8 mouse cellular contexts compared by ENCODE assay signal in the genomic region with DNA sequence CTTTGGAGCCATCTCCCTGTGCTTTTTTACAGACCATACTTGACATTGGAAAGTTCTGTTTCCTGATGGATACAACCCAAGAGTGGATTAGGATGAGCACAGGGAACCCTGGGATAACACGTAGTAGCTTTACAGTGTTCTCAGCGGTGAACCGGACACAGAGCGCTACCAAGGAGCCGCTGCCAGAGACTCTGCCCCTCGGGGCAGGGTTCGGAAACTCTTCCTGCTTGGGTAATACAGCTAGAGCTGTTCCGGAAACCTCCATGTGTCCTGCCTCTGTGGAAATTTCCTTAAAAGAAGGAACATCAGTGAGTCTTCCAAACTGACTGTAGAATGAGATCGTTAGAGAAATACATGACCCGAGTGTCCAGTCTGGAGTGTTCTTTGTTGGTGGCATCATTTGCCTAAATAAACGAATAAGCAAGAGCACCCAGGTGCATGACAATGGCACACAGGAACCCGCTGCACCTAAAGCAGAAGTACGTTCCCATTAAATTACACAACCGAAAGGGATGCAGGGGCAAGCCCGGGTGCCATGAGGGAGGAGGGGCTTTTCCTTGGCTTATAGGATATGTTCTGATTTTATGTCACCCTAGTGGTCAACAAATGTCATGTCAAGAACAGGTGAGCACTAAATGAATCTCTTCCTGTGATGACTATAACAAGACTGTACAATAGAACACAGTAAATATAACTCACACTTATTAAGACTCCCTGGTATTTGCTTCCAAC.
DNase-seq lines count a peak whose midpoint lies in the region; ATAC-seq lines count a peak whose summit lies in the region.

No protein-coding gene starts in this region.

- H3K4me2 ChIP-seq in hindbrain, embryonic 15.5 days, result peak overlapping the region; percentile 43

- no peaks in the 10 kb centered on the region for H3K4me1 ChIP-seq in heart, embryonic 10.5 days
- no peaks in the 10 kb centered on the region for H3K4me1 ChIP-seq in hindbrain, embryonic 15.5 days (replicated peaks)

- H3K9ac ChIP-seq in hindbrain, embryonic 15.5 days, result no peak overlapping the region

- H3K9me3 ChIP-seq in heart, embryonic 10.5 days, result no peaks in the 10 kb centered on the region
- no peaks in the 10 kb centered on the region for H3K9me3 ChIP-seq in hindbrain, embryonic 15.5 days

- peak overlapping the region; percentile 36 for H3K4me3 ChIP-seq in heart, embryonic 10.5 days
- peak overlapping the region; percentile 21 for H3K4me3 ChIP-seq in hindbrain, embryonic 15.5 days

- peaks cover 18% of the 10 kb centered on the region for H3K27me3 ChIP-seq in heart, embryonic 10.5 days (ENCODE audit: insufficient read depth, poor library complexity, severe bottlenecking)
- H3K27me3 ChIP-seq in hindbrain, embryonic 15.5 days, result peaks cover 3% of the 10 kb centered on the region; the same call in 1 of the 2 replicates

- no peak for DNase-seq in heart, embryonic 10.5 days (ENCODE audit: low spot score)
- DNase-seq in heart, postnatal 4 days, result no peak
- DNase-seq in ZHBTc4 (ENCODE audit: low read depth, low spot score), result peak; percentile 19
- no peak for DNase-seq in gastrocnemius, adult 8-10 months (ENCODE audit: low spot score in 2 of 2)
- DNase-seq in layer of hippocampus, postnatal 10 days (ENCODE audit: low spot score in 2 of 2), result no peak
- no peak for DNase-seq in right cerebral cortex, postnatal 10 days (ENCODE audit: low spot score in 2 of 2)

- H3K36me3 ChIP-seq in heart, embryonic 10.5 days, result no peaks in the 10 kb centered on the region
- no peaks in the 10 kb centered on the region for H3K36me3 ChIP-seq in hindbrain, embryonic 15.5 days

- no peak overlapping the region for H3K27ac ChIP-seq in heart, embryonic 10.5 days
- no peak overlapping the region for H3K27ac ChIP-seq in hindbrain, embryonic 15.5 days (replicated peaks)

- 57% methylated on average over 15 of the region's 15 CpGs for WGBS in heart, embryonic 10.5 days
- 53% methylated on average over 15 of the region's 15 CpGs for WGBS in hindbrain, embryonic 15.5 days

- no peak for ATAC-seq in hindbrain, embryonic 15.5 days (ENCODE audit: low FRiP score, low read depth)
- ATAC-seq in megakaryocyte progenitor cell, adult 5-6 weeks (replicated peaks; ENCODE audit: poor library complexity), result peak; percentile 59
